Mouse (Mus musculus) frontal cortex, adult 2 months (tissue): Measurements from ENCODE around the gene Gm49358. TPM values are rescaled to one million over a fixed set of nuclear protein-coding genes. Genes with fewer than 3 reads are reported as not detected.
A peak's percentile ranks its signal among the peaks of the same experiment; 100 is the strongest.

Experiments
- DNase-seq, 2 experiments: peaks; one replicate each; pipeline ENCODE4 v3.0.0; 2022; ENCODE audit warnings: low spot score in 1 of 2; ENCODE audit errors: extremely low spot score in 1 of 2
- polyA plus RNA-seq: library from polyadenylated mRNA; depleted of rRNA; stranded (reverse); fragments of >200 nt; gene quantifications from 2 replicates; pipeline ENCODE4 v1.2.3, GENCODE M21; 2012

Gm49358 gene
- polyA plus RNA-seq, 1 experiment, result not detected

DNA sequence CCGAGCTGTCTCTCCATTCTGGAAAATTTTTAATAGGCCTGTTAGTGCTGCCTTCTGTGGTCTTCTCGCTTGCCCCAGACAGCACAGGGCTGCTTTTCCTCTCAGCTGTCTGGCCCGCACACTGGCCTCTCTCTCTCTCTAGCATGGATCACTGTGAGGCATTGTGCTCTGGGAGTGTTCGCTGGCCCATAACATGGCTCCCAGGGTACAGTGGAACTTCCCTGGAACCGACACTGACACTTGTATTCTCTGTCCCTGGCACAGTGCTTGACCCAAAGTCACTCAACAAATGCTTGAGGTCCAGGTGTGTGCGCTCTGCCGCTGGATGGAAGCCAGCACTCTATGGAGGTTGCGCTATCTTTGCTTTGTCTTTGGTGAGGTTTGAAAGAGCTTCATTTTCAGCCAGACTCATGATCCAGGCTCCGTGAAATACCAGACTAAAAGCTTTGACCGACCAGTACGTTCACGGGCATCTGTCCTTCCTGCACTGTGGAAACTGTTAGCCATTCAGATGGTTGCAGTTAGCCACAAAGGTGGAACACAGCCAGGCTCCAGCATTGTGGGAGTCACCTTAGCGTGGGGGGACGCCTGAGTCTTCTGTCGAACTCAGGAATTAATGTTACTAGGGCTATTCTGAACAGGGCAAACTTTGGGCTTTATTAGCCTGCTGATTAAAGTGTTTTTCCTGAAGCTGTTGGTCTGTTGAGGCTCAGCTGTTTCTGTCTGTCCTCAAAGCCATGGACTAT, 44.4 kb downstream of the Gm49358 start:
- DNase-seq, result no peak

DNA sequence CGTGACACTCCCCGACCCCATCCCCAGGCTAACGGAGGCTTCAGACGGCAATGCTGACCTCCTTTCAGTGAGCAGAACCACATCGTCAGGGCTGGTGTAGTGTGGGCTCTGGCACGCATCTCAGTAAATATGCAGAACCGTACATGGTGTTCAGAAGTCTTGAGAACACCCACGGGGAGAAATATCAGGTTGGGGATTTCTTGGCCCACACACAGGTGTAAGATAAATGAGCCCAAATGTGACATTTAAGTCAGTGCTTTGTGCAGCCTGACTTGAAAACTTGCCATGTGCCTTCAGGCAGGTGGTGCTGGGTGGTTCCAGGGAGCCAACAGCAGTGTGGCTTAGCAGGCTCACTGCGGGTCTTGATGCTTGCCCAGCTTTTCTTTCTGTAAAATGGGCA, 46.2 kb downstream of the Gm49358 start:
- DNase-seq, result peak in 1 of 2 experiments; percentile 54

DNA sequence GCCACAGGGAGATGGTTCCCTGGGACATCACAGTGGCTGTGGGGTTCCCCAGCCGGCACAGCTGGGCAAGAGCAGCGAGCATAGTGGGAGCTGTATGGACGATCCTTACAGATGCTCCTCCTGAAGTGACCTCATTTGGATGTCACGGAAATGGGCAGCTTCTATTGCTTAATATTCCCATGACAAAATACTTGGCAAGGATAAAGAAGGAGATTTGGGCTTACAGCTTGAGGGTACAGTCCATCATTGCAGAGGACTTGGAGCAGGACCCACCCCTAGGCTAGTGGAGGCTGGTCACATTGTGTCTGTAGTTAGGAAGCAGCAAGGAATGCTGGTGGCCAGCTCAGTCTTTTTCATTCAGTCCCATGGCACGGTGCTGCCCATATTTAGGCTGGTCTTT, 46.8 kb downstream of the Gm49358 start:
- DNase-seq, result no peak

DNA sequence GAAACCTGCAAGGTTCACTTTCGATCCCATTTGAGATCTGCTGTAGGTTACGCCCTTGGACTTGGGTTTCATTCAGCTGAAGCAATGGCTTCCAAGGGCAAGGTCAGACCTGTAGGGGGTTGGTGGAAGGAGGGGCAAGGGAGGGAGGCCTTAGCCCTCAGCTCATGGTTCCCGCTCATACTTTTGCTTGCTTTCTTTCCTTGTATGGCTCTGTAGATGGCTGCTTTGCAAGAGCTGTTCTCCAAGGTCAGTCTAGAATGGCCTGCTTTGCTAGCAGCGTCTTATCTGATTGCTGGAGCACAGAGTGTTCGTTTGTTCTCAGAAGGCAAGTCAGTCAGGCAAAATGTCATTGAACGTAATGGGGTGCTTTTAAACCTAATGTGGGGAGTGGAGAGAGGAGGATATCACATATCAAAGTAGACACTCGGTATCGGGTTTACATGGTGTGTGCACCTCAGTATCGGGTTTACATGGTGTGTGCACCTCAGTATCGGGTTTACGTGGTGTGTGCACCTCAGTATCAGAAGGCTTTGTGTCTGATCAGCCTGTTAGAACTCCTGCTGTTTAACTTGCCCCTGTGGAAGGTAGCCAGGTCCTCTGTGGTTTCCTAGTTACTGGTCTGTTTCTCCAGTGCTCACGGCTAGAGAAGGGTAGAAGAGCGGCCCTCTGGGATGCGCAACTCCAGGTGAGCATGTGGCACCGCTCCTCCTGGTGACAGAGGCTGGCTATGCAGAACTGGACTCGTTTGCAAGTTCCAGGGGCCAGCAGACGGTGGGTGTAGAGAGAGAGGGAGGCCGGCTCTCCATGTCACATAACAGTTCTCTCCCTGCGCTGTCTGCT, 50.7 kb downstream of the Gm49358 start:
- no peak for DNase-seq

DNA sequence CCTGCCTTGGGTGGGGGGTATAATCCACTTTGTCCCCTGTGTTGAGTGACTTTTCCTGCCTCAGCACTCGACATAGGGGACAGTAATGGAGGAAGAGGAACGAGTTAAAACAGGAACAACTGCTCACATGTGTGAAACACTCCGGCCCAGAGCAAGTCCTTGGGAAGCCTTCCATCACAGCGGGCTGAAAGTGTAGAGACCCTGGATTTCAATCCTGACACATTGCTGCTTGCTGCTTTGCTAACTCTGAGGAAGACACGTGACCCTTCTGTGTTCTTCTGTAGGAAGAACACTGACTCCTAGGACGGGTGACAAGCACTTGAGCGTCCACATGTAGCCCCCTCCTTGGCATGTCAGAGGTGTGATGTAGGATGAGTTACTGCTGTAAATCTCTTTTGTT, 51.4 kb downstream of the Gm49358 start:
- DNase-seq, result no peak

DNA sequence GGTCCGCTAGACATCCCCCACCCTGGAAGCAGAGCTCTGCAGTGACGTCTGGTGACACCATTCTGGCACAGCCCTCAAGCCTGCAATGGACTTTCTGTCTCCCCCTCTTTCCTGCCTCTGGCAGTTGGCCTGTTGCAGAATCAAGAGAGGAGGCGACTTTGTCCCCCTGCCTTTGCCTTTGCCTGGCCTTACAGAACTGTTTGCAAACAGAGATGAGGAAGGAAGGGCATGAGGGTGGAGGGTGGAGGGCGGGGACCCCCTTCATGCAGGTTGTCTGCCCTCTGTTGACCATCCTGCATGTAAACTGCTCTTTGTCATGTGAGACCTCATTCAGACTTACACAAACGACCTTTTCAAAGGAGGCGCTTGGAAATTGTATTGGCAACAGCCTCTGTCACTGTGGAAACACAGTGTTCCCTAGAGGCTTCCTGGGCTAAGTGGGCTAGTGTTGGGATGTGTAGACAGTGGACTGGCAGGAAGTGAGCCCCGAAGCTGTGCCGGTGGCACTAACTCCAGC, 55.9 kb downstream of the Gm49358 start:
- peak in 1 of 2 experiments; percentile 33 for DNase-seq

DNA sequence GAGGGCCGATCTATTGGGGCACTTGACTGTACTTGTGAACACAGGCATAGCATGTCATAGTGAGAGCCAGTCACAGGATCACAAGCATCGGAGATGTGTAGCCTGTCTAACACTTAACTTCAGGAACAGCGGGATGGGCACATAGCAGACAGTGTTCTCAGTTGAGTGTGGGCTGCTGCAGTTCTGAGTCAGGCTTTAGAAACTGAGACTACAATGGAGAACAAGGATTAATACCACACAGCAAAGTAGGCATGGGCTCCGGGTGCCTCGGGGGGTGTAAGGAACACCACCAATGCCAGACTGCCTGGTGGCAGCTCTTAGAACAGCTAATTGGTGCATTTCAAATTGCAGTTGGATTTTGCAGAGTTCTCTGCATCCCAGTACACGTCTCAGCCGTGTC, 57.2 kb downstream of the Gm49358 start:
- peak in 1 of 2 experiments; percentile 17 for DNase-seq

DNA sequence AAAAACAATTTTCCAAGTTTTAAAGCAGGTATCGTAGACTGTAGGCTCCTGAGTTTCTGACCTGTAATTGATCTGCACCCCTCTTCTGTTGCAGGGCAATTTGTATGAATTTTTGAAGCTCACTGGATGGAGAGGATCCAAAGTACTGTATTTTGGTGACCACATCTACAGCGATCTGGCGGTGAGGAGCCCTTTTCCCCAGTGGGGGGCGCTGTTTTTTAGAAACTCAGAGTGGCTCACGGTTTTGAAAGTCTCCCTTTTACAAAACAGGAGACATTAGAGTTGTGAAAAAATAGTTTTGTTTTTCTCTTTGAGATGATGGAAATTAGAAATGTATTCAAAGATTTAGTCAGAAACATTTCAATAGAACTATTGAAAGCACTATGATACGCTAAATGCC, 60.3 kb downstream of the Gm49358 start:
- no peak for DNase-seq

DNA sequence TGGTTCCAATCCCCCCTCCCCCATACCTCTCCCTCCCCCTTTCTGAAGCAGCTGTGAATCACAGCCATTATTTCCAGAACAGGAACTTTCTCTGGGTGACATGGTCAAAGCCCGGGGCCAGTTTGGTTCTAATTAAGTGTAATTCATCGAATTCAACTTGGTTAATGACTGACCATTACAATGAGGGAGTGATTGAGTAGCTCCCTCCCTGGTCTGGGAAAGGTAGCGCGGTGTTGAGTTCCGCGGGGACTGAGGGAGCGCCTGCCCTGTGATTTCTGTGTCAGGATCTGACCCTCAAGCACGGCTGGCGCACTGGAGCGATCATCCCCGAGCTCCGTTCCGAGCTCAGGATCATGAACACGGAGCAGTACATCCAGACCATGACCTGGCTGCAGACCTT, 61.1 kb downstream of the Gm49358 start:
- DNase-seq, result no peak

DNA sequence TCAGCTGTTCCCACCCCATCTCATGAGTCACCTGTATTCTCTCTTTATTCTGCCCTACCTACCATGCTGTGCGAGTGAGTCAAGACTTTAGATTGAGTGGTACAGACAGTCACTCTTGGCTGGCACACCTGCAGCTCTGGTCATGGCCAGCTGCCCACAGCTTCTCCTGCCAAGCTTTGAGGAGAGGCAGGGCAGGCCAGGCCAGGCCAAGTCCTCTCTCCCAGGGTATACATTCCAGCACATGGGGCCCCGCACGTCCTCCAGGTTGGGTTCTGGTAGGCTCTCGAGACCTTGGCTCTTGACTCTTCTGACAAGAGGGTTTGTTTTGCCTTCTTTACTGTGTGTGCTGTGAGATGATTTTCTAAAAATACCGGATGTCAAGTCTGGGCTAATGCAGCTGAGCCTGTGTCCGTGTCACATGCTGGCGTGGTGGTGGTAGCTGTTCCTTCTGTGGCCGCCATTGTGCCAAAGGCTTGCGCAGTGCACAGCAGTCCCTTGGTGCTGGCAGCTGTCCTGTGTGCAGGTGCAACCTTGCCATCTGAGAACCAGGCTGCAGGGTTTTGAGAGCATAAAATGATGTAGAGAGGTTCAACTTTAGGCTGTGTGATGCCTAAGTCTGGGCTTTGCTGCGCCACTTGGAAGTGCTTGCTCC, 62.2 kb downstream of the Gm49358 start:
- DNase-seq, result no peak

DNA sequence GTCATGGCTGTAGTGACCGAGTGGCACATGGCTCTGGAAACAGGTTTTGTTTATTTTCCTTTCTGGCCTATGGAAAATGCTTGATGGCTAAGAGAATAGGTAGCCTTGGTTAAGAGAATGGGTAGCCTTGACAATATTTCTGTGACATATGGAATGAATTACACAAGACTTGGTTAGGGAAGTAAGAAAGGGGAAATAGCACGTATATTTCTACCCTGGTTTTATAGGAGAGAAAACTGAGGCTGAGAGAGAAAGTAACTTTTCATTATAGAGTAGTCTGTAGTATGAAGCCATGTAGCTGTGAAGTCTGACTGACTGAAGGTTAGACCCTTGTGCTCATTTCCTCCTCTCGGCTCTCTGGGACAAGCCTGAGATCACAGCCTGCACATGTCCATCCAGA, 63.2 kb downstream of the Gm49358 start:
- no peak for DNase-seq

DNA sequence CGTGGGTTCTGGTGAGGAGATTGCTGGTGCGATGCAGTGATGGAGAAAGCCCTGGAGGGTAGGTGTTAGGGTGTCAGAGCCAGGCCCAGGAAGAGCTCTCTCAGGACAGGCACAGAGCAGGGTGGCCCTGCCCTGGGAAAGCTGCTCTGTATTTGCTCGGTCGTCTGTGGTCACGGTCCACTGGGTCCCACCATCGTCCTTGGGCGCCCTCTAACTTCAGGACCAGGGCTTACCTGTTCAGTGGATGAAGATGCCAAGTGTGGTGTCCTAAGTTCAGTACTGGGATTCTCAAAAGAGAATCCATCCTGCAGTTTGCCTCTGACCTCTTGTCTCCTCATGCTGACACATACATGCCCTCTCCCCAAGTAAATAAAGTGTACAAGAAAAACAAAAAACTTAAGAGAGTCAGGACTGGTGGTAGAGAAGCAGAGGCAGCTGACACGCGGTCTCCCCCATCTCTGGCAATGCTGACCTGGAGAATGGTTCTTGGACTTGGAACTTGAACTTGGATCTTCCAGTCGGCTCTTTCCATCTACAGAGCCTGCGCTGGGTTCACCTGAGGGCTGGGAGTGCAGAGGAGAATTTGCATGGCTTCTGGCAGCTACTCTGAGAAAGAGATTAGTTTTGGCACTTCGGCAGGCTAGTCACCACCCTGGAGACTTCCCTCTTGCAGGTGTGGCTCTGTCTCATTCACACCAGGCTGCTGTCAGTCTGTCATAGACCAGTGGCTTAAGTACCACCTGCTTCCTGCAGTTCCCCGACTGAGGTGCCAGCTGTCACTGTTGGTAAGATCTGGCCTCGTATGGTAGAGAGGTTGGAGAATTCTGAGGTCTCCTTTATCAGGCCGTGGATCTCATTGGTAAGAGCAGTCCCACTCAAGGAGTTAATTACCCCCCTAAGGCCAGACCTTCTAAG, 64.7 kb downstream of the Gm49358 start:
- no peak for DNase-seq

DNA sequence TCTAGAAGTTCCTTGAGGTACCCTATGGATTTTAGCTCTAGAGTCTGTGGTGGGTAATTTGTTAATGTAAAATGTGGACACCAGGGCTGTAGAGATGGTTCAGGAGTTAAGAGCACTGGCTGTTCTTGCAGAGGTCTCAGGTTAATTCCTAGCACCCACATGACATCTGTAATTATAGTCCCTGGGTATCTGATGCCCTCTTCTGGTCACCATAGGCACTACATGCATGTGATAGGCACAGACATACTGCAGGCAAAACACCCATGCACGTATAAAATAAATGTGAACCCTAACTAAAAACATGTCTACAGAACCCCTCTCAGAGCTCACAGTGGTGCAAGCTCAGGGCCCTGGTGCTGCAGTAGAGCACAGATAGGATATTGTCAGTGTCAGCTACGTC, 65.7 kb downstream of the Gm49358 start:
- DNase-seq, result no peak

DNA sequence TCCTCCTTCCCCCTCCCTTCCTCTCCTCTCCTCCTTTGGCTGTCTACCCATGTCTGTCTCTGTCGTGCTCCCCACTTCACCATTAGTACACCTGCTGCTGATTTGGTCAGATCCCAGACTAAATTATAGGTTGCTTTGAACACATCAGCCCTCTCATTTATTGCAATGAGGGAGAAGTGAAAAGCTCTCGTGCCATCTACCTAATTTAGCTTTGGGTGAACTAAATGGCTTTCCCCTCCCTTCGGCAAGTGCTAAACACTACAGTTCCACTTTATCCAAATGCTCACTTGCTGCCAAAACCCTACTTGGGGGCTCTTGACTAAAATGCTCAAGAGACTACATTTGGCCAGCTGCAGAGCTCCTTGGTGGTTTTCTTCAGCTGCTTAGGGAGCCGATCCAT, 73.0 kb downstream of the Gm49358 start:
- DNase-seq, result no peak

DNA sequence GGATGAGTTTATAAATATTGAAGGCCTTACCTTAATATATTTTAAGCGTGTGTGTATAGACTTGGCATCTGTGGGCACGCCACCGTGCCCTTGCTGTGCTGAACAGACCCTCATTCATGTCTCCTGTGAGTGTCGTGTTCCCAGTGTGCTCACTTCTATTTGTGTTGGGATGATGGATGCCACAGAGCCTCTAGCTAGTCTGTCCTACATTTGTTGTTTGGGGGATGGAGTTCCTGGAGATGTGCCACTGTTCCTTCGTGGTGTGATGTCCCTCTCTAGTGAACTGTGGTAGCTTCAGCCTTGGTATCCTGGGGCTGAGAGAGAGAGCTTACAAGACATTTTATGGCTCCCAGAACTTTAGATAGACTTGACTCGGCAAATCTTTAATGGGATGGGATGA, 75.1 kb downstream of the Gm49358 start:
- no peak for DNase-seq

DNA sequence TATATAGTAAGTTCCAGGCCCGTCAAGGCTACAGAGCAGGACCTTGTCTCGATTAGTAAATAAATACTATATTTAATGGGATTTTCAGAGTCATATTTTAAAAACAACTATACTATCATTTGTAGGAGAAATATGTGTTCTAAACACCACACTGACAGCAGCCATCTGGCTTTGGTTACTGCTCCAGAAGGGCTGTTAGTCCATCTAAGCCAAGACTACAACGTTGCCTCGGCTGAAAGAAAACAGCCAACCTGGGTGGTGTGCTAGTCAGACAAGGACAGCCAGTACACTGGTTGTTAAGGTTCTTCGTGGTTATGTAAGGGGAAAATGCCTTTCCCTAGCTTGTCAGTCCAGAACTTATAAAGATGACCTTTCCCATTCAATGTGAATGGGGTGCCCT, 78.9 kb downstream of the Gm49358 start:
- no peak for DNase-seq

DNA sequence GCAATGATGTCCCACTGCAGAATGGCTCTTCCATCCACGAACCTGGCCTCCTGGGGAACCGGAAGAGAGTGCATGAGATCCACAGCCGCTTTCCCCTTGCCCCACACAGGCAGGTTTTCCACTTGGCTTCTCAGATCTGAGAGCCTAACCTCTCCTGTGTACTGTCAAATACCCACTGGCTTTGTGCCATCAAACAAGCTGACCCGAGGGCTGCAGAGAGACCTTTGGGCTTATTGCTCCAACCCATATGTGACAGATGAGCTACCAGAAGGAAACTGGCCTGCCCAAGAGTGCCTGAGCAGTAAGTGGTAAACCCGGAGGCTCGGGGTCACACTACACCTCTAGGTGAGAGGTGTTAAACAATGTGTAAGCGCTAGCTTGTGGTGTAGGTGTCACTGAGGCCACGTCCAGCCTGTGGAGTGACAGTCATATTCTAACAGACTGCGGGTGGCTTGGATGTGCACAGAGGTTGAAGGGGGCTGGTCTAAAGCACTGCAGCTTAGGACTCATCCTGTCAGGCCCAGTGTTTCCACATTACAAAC, 83.2 kb downstream of the Gm49358 start:
- DNase-seq, result no peak

DNA sequence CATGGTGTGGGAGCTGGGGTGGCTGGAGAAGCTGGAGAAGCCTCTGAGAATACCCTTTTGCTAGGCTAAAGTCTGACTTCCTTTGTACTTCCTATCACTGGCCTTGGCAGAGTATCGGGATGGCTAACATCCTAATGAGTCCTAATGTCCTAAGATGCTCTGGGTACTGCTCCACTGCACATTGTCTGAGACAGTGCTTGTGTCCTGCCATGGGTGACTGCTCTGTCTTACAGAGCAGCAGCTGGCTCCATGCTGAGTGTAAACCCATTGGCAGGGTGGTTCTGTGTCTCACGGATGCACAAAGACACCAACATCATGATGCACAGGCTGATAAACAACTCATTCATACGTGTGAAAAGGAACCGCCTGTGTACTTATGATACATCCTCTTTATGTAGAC, 85.3 kb downstream of the Gm49358 start:
- DNase-seq, result no peak

DNA sequence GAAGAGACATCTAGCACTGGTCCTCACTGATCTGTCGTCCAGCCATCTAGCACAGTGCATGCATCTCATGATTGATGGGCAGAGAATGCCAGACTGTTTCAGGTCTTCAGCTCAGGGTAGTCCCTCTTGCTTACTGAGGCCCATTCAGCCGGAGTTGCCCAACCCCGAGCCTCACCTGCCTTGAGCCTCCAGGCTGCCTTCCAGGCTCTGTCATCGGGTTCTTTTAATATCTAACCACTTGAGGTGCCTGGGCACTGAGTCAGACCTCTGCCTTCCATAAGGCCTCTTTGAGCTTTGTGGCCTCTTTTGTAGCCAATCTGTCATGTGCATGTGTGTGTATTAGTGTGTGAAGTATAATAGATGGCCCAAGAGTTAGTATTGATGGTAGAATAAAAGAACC, 85.7 kb downstream of the Gm49358 start:
- DNase-seq, result no peak

DNA sequence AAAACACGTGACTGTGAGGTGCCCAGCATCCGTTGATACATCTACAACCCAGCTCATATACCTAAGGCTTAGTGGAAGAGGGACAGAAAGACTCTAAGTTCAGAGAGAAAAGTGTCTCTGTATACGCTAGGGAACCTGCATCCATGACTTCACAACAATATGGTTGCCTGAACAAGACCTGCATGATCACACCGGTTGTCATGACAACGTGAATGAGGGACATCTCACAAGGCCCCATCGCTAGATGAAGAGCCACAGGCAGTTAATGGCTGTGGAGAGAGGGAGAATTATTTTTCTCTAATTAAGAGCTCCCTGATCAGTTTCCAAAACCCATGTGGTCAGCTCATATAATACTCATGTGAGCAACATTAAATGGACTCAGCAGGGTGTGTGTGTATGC, 88.4 kb downstream of the Gm49358 start:
- DNase-seq, result no peak
